Mouse (Mus musculus) ovary, postnatal 10 days (tissue): ENCODE data around the gene Cpeb2.

Source experiments
- DNase-seq: peaks from one replicate; pipeline ENCODE4 v3.0.0; 2022; ENCODE audit warnings: low spot score

The Cpeb2 gene

DNA sequence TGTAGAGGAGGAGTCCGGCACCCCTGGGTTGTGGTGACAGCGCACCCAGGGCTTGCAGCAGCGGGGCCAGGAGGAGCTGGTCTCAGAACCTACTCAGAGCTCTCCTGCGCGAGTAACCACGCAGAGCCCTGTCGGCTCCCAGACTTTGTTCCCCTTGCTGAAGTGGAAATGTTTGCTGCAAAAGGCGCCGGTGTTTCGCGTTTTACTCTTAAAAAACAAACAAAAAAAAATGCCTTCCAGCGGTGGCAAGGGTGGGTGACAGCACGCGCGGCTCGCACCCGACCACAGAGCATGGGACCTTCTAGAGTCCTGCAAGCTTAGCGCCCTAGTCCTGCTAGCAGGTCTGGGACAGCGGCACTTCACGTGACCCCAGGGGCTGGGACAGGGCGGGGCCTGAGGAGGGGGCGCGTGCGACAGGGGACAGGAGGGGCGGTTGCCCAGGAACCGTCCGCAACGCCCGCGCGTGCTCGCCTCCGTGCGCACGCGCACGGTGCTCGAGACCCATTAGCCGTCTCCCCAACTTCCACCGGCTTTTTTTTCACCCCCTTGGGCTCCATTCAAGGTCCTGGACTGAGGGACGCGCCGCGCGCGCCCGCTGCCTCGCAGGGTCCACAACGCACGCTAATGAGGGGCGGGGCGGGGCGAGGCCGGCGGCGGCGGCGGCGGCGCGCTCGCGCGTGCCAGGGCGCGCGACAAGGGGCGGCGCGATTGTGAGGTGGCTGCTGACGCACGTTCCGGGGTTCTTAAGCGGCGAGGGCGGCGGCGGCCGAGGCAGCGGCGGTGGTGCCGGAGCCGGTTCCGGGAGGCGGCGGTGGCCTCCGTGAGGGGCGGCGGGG is at the start of gene Cpeb2:
Gene Cpeb2, plus strand, starts transcription at position 691 of the 836 bp plus-strand sequence.
- DNase-seq = peak; percentile 78

DNA sequence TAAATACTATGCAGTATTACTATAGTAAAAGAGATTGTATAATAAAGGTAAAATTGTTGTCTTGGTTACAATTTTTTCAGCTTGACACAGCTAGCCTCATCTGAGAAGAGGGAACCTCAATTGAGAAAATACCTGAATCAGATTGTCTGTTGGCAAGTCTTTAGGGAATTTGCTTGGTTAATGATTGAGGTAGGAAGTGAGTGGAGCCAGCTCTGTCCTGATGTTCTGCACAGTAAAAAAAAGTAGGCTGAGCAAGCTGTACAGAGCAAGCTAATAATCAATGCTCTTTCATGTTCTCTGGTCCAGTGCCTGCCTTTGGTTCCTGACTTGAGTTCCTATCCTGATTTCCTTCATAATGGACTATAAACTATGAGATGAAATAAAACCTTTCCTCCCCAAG is 49.4 kb upstream of the Cpeb2 start:
- no peak for DNase-seq

DNA sequence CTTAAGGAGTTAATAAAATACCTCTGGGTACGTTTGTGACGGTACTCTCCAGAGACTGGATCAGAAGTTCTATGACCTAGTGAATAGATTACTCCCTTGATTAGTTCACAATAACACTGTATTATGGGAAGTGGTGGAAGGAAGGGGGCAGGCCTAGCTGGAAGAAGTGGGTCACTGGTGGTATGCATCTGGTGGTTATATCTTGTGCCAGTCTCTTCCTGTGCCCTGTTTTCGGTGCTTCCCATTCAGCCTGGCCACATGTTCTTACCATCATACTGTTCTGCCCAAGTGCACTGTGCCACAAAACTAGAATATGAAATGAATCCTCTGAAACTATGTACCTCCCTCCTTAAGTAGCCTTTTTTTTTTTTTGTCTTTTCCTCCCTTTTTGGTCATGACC is 48.1 kb upstream of the Cpeb2 start:
- DNase-seq = no peak

DNA sequence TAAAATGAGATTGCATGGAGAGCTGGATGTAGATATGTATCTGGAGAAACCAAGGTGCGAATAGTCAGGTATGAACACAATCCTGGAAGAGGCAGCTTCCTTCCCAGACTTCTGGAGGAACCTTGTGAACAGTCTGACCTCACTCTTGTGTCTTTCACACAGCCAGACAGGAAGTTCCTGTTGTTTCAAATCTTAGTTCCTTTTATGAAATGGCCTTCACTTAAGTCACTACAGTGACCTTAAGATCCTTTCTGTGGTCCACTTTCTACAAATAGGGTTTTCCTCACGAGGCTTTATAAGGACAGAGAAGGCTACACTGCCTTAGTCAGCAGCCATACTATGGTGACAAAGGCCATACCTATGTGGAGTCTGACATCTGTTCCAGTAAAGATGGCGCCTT is 47.5 kb upstream of the Cpeb2 start:
- DNase-seq = no peak

DNA sequence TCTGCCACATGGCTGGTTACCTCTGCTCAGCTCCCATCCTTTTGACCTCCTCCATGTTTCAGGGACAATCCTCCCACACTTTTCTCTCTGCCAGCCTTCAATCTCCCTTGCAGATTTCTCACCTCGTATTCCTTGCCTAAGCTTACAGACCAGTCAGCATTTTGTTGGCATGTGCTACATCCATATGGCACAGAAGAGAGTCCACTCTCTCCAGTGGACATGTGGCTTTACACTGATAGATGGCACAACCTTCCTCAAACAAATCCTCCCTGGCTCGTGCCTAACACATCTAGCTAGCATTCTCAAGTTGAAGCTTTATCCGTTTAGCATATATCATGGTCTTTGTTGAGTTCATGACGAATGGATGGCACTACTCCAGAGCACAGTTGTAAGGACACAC is 32.3 kb upstream of the Cpeb2 start:
- no peak for DNase-seq

DNA sequence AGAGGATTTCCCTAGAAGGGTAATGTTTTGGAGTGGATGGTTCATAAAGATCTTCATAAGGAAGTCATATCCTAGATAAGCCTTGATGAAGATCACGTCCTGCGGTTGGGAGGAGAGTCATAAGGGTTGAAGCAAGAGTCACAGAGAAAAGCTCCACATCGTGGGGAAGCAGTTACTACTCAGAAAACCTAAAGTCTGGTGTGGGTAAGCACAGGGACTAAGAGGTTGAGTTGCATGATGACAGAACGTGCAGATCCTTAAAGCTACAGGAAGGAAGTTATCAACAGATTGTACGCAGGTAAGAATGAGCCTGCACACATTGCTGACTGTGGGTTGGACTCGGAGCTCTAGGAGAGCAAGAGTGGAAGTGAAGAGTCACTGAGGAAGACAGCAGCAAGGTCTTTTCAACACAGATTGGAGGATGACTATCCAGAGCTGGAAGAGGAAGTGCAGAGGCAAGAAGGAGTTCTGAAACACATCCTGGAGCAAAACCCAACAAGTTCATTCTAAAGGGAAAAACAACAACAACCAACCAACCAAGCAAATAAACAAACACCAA is 26.4 kb upstream of the Cpeb2 start:
- DNase-seq = no peak

DNA sequence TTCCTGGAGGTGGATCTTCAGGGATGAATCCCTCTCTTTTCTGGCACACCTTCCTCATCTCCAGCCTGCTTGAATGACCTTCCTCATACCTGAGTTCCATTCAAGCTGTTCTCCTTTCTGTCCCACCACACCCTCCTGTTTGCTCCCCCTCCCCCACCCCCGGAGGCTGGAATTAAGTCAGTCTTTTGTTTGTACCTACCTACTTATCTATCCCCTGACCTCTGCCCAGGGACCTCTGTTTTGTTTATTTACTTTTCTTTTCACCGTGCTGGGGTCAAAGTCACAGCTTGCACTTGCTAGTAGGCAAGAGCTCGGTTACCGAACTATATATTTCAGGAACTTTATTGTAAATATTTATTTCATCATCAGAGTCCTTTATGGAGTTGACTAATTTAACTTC is 15.5 kb upstream of the Cpeb2 start:
- DNase-seq = no peak

DNA sequence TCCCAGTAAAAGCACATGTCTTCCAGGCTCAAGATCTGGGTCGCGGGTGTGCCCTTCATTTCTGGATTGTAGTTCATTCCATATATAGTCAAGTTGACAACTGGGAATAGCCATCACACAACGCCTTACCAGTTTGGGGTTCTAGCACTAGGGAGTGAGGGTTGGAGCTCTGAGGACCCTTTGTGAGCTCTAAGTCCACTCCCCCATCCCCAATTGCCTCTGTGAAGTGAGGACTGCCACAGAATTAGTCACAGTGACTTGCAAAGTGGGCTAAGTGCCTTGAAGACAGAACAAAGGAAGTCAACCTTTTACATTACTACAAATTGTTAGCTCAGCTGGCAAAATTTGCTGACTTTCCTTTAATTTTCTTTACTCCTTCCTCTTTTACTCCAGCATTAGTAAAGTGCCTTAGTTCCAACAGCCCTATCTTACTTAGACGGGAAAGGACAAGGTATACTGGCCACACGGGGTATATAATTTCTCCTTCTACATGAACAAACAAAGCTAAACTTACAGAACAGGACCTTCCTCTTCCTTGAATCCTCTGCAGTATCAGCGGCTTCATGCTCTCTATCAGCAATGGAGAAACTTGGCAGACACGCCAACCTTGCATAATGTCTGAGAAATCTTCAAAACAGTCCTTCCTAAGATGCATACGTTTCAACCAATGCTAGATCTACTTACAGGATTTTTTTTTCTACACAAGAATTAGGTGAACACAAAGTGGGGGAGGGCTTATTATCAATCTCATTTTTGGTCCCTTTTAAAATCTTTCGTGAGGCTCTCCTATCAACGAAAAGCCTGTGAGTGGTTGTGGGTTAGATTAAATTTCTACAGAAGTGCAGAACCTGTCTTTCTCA is 14.8 kb upstream of the Cpeb2 start:
- no peak for DNase-seq

DNA sequence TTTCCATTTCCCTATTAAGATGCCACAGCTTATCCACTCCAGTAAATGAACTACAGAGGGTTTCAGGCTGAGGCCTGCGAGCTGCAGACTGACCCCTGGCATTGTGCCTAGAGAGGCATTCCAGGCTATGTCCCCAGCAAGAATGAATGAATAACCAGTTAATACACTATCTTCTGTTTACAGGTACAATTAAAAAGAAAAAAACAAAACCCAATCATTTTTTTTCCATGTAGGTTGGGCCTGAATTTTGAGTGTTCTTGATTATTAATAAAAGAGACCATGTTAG is 14.2 kb upstream of the Cpeb2 start:
- no peak for DNase-seq

DNA sequence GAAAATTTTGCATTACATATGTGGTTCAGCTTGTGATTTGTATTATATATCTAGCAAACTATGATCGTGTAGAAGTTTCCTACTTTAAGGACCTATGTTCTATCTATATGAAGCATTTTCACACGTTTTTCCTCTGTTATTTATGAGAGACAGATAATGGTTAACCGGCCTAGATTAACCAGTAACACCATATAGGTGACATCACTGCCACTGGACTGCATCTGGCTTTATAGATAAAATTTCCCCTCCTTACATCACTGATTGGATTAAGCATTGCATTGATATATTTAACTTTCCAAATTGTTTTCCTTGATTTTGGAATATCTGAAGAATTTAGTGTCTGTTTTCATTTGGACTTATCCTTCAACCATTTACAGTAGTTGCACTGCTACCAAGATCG is 9.6 kb upstream of the Cpeb2 start:
- no peak for DNase-seq

DNA sequence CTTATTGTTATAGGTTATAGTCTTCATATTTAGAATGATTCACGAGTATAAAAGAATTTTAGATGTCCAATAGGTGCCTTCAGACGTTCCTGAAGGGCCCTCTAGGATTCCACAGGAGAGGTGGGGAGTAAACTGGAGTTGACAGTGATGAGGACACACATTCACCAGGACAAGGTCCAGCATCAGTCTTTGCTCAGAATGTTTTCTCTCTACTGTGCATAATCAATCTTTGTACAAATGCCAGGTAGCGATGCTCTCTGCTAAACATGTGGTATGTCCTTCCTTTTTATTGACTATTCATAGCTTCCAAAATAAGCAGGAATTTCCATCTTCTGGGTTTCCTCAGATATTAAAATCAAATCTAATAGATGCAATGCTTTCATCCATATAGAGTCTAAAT is 8.7 kb upstream of the Cpeb2 start:
- no peak for DNase-seq

DNA sequence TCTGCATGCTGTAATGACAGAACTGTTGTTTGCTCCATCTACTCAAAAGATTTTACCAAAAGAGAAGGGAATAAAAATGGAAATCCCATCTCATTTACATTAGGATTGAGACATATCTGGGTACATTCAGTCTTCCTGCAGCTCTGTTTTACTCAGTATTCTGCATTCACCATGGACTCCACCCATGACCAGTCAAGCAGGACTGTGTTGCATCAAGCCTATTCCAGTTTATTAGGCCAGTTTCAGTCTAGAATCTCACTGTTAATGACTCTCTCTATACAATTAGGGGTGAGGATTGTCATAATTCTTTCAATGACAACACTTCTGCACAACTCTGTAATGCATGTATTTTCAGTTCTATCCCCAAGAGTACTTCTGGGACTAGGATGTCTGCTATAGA is 6.8 kb upstream of the Cpeb2 start:
- no peak for DNase-seq

DNA sequence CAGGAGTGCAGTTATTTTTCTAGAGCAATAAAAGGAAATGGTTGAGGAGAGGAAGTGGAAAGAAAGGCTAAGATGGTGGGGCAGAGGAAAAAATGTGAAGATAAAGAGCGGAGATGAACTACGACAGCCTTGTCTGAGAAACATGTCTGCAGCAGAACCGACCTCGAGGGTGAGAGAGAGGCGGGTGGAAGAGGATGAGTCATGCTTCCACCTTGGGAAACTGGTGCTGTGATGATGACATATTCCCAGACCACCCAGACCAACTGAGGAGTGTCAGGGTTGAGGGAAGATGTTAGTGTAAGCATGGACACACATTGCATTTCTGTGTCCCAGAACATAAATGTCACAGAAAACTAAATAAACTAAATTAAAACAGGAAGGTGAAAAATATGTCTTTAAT is 5.4 kb upstream of the Cpeb2 start:
- DNase-seq = no peak

DNA sequence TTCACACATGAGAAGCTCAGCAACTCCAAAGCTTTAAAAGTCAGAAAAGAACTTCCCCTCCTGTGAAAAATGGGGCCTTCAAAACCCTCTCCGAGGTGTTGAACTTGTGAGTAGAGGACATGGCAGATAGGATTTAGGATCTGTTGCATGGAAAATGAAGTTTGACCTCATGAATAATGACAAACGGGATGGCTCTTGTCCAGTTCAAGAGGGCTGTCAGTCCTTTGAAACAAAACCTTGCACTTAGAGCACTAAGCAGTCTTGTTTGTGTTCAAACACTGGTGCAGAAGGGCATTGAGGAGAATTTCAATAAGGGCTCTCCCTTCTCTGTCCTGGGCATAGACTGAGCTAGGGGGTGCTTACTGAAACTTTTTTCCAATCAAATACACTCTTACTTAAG is 1.9 kb upstream of the Cpeb2 start:
- DNase-seq = no peak

DNA sequence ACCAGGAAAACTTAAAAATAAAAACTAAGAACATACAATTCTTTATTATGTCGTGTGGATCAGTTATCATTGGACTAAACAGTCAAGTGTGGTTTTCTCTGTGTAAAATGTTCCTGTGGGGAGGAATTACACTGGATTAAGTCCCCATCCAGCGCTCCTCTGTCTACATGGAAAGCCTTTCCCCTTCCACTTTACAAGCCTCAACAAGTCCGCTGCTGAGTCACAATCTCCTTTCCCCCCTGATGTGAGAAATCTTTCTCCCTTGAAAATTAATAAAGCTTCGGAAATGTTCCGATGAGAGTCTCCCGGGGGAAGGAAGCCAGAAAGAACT is 856 bp upstream of the Cpeb2 start:
- no peak for DNase-seq

DNA sequence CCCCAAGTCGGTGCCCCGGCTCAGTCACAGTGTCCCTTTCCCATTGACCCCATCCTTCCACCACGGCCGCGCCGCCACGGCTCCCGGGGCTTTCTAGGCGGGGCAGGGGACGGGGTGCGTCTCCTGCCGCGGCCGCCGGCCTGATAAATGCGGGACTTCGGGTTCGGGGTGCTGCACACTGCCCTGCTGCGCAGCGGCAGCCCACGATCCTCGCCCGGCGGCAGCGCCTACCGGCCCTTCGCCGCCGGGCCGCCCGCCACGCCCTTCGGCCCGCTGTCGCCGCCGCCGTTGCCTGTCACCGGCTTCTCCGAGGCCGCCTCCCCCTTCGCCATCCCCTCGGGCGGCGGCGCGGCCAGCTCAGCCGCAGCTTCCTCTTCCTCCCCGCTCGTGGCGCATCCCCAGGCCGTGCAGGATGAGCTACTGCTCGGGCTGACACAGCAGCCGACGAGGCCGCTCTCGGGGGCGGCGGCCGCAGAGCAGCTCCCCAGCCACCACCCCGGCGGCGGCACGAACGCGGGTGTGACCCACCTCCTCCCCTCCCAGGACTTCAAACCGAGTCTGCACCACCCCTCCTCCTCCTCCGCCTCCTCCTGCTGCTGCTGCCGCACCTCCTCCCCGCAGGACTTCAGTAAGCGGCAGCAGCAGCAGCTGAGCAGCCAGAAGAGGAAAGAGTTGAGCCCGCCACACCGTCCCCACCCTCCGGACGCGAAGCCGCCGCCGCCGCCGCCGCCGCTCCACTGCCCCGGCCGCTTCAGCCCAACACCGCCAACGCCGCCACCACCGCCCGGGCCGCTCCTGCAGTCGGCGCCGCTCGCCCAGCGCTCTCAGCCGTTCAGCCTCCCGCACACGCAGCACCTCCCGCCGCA is 579 bp downstream of the Cpeb2 start:
- DNase-seq = peak; percentile 68

DNA sequence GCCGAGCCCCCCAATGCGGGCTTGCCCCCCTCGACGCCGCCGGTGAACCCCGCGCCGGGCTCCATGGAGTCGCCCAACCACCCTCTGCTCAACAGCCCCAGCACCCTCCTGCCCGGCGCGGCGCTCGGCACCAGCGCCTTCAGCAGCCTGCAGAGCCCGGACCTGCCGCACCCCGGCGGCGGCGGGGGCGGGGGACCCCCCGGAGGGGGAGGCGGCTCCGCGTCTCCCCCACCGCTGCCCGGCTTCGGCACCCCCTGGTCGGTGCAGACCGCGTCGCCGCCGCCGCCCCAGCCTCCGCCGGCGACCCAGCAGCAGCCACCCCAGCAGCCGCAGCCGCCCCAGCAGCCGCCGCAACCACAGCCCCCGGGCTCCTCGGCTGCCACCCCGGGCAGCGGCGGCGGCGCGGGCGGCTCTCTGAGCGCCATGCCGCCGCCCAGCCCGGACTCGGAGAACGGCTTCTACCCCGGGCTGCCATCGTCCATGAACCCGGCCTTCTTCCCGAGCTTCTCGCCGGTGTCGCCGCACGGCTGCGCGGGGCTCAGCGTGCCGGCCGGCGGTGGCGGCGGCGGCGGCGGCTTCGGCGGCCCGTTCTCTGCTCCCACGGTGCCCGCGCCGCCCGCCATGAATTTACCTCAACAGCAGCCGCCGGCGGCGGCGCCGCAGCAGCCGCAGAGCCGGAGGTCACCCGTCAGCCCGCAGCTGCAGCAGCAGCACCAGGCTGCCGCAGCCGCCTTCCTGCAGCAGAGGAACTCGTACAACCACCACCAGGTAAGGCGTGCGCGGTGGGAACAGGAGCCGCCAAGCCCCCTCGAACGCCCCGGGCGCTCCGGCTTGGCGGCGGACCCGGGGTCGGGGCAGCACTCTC is 1.6 kb downstream of the Cpeb2 start:
- peak; percentile 24 for DNase-seq

DNA sequence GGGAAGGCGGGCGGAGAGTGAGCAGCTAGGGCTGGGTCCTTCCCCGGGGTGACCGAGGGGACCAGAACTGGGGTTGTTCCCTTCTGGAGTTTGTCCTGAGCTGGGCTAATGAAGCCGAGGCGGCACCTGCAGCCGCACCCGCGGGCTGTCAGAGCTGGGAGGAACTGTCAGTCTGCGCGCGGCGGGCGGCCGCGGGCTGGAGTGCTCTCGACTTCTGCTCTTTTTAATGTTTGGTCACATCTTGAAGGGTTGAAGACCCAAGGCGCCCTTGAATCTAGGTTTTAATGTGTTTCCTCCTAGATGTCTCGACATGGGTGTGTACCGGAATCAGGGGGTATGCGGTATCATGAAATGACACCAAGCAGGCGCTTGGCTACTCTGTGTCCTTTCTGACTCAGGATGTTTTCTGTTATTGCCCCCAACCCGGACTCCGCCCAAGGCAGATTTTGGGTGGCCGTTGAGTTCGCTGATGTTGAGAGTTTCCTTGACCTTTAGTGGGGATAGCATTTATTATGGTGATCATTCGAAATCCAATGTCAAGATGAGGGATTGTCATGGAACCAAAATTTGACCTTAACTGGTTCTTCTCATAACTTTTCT is 2.3 kb downstream of the Cpeb2 start:
- no peak for DNase-seq

DNA sequence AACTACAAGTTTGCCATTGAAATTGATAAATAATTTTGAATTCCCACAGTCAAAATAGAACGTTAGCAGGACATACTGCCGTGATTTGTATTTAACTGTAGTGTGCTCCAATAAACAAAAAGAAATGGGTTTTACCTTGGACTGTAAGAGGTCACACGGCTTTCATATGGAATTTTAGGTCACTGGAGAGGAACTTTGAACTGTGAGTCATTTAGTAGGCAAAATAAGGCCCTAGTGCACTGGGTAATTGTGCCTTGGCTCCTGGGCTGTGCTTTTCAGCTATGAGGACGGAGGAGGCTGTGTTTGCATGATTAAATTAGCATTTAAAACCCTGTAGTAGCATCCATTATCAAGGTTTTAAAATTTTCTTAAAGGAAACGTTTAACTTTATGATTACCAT is 3.0 kb downstream of the Cpeb2 start:
- no peak for DNase-seq

DNA sequence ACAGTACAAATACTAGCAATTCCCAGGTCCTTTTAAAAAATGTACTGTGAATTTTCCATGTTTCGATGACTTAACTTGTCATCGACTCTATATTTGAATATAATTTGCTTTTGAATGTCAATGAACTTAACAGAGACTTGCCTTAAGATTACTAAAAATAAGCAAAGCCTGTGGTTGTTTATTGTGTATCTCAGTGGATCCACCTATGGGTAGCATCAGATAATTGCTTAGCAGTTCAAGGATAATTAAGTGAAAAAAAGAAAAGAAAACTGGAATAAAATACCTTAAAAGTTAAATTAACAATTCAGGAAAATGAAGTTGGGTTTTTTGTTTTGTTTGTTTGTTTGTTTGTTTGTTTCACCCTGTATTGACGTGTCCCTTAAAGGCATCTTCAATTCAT is 3.5 kb downstream of the Cpeb2 start:
- DNase-seq = no peak

DNA sequence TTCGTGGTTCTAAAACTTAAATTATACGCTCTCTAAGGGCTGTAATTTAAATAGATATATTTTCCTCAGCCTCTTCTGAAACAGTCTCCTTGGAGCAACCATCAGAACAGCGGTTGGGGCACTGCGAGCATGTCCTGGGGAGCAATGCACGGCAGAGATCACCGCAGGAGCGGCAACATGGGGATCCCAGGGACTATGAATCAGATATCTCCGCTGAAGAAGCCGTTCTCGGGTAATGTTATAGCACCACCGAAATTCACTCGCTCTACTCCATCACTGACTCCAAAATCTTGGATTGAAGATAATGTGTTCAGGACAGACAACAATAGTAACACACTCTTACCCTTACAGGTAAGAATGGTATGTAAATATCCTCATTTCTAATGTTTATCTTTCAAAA is 4.3 kb downstream of the Cpeb2 start:
- no peak for DNase-seq
